Mouse (Mus musculus): ENCODE measurements at regions not wholly inside any gene's neighbourhood (a gene's known extent, or its start where the extent isn't known, plus 50 kb on each side); places are given as distances from the start of the nearest gene placed in this dataset.

GRCm38 (mm10) chr3:104586342-104587175 lies 51.9 kb upstream of the Slc16a1 start:
- WGBS = 62% methylated on average over 6 of the region's 6 CpGs
- 0 out of 2 replicates have a peak, but pooled peaks cover 4% of the 10 kb centered on the region for H3K4me1 ChIP-seq (ENCODE audit: control insufficient read depth, insufficient read depth, low read length)
- H3K27me3 ChIP-seq (replicated peaks; ENCODE audit: control insufficient read depth, insufficient read depth, low read length) = no peaks in the 10 kb centered on the region
- no peak overlapping the region for H3K4me3 ChIP-seq (ENCODE audit: low read length)
- peak overlapping the region; percentile 33; the same call in 1 of the 2 replicates for H3K27ac ChIP-seq (ENCODE audit: low read length)
- no peaks in the 10 kb centered on the region for H3K9me3 ChIP-seq (ENCODE audit: control insufficient read depth, low read length)
- no peak overlapping the region for H3K4me2 ChIP-seq (ENCODE audit: low read depth, low read length)
- H3K36me3 ChIP-seq (ENCODE audit: control insufficient read depth, insufficient read depth, low read length) = no peaks in the 10 kb centered on the region
- ATAC-seq = peak; percentile 86
- no peak overlapping the region for H3K9ac ChIP-seq (ENCODE audit: low read depth, low read length)

GRCm38 (mm10) chr3:104585303-104585702 lies 53.2 kb upstream of the Slc16a1 start:
- ATAC-seq = peak; percentile 55; the same call in 1 of the 2 replicates
- Histone ChIP-seq H3K36me3 (ENCODE audit: control insufficient read depth, insufficient read depth, low read length) (no peaks in the 10 kb centered on the region), H3K27me3 (replicated peaks; ENCODE audit: control insufficient read depth, insufficient read depth, low read length) (no peaks in the 10 kb centered on the region), H3K4me1 (ENCODE audit: control insufficient read depth, insufficient read depth, low read length) (0 out of 2 replicates have a peak, but pooled peaks cover 4% of the 10 kb centered on the region), H3K9ac (ENCODE audit: low read depth, low read length) (no peak overlapping the region), H3K4me3 (ENCODE audit: low read length) (no peak overlapping the region), H3K27ac (ENCODE audit: low read length) (no peak overlapping the region), H3K9me3 (ENCODE audit: control insufficient read depth, low read length) (no peaks in the 10 kb centered on the region), H3K4me2 (ENCODE audit: low read depth, low read length) (no peak overlapping the region)
- WGBS = 30% methylated on average over 6 of the region's 6 CpGs

- Histone ChIP-seq H3K4me2 (ENCODE audit: low read depth, low read length) (no peak overlapping the region), H3K4me3 (ENCODE audit: low read length) (no peak overlapping the region), H3K27me3 (replicated peaks; ENCODE audit: control insufficient read depth, insufficient read depth, low read length) (no peaks in the 10 kb centered on the region), H3K9me3 (ENCODE audit: control insufficient read depth, low read length) (no peaks in the 10 kb centered on the region), H3K4me1 (ENCODE audit: control insufficient read depth, insufficient read depth, low read length) (0 out of 2 replicates have a peak, but pooled peaks cover 4% of the 10 kb centered on the region), H3K9ac (ENCODE audit: low read depth, low read length) (no peak overlapping the region), H3K27ac (ENCODE audit: low read length) (no peak overlapping the region), H3K36me3 (ENCODE audit: control insufficient read depth, insufficient read depth, low read length) (no peaks in the 10 kb centered on the region)
- ATAC-seq = no peak
- WGBS = 49% methylated on average over 7 of the region's 7 CpGs
These were observed 55.2 kb upstream of the Slc16a1 start for GRCm38 (mm10) chr3:104583236-104583635.

- WGBS = 93% methylated on average over 10 of the region's 10 CpGs
- no peak overlapping the region for H3K27ac ChIP-seq (ENCODE audit: low read length)
- no peak overlapping the region for H3K4me3 ChIP-seq (ENCODE audit: low read length)
- H3K36me3 ChIP-seq (ENCODE audit: control insufficient read depth, insufficient read depth, low read length) = no peaks in the 10 kb centered on the region
- no peak overlapping the region for H3K9ac ChIP-seq (ENCODE audit: low read depth, low read length)
- 0 out of 2 replicates have a peak, but pooled peaks cover 4% of the 10 kb centered on the region for H3K4me1 ChIP-seq (ENCODE audit: control insufficient read depth, insufficient read depth, low read length)
- ATAC-seq = no peak
- H3K27me3 ChIP-seq (replicated peaks; ENCODE audit: control insufficient read depth, insufficient read depth, low read length) = no peaks in the 10 kb centered on the region
- H3K9me3 ChIP-seq (ENCODE audit: control insufficient read depth, low read length) = no peaks in the 10 kb centered on the region
- no peak overlapping the region for H3K4me2 ChIP-seq (ENCODE audit: low read depth, low read length)
These were observed 55.9 kb upstream of the Slc16a1 start for GRCm38 (mm10) chr3:104582521-104582920.

- no peak overlapping the region for H3K4me2 ChIP-seq (ENCODE audit: low read depth, low read length)
- no peaks in the 10 kb centered on the region for H3K36me3 ChIP-seq (ENCODE audit: control insufficient read depth, insufficient read depth, low read length)
- WGBS = 65% methylated on average over 4 of the region's 4 CpGs
- H3K27ac ChIP-seq (ENCODE audit: low read length) = no peak overlapping the region
- ATAC-seq = no peak
- no peak overlapping the region for H3K9ac ChIP-seq (ENCODE audit: low read depth, low read length)
- no peaks in the 10 kb centered on the region for H3K9me3 ChIP-seq (ENCODE audit: control insufficient read depth, low read length)
- no peaks in the 10 kb centered on the region for H3K4me1 ChIP-seq (ENCODE audit: control insufficient read depth, insufficient read depth, low read length)
- H3K27me3 ChIP-seq (replicated peaks; ENCODE audit: control insufficient read depth, insufficient read depth, low read length) = no peaks in the 10 kb centered on the region
- H3K4me3 ChIP-seq (ENCODE audit: low read length) = no peak overlapping the region
These were observed 59.3 kb upstream of the Slc16a1 start for GRCm38 (mm10) chr3:104579186-104579585.

GRCm38 (mm10) chr3:104578374-104578773 lies 60.1 kb upstream of the Slc16a1 start:
- Histone ChIP-seq H3K27ac (ENCODE audit: low read length) (no peak overlapping the region), H3K36me3 (ENCODE audit: control insufficient read depth, insufficient read depth, low read length) (no peaks in the 10 kb centered on the region), H3K4me1 (ENCODE audit: control insufficient read depth, insufficient read depth, low read length) (no peaks in the 10 kb centered on the region), H3K27me3 (replicated peaks; ENCODE audit: control insufficient read depth, insufficient read depth, low read length) (no peaks in the 10 kb centered on the region), H3K9me3 (ENCODE audit: control insufficient read depth, low read length) (no peaks in the 10 kb centered on the region), H3K4me2 (ENCODE audit: low read depth, low read length) (no peak overlapping the region), H3K4me3 (ENCODE audit: low read length) (no peak overlapping the region), H3K9ac (ENCODE audit: low read depth, low read length) (no peak overlapping the region)
- no peak for ATAC-seq
- WGBS = 32% methylated on average over 3 of the region's 3 CpGs

- no peaks in the 10 kb centered on the region for H3K4me1 ChIP-seq (ENCODE audit: control insufficient read depth, insufficient read depth, low read length)
- no peaks in the 10 kb centered on the region for H3K27me3 ChIP-seq (replicated peaks; ENCODE audit: control insufficient read depth, insufficient read depth, low read length)
- 61% methylated on average over 5 of the region's 5 CpGs for WGBS
- no peak overlapping the region for H3K4me2 ChIP-seq (ENCODE audit: low read depth, low read length)
- no peak for ATAC-seq
- no peak overlapping the region for H3K9ac ChIP-seq (ENCODE audit: low read depth, low read length)
- H3K4me3 ChIP-seq (ENCODE audit: low read length) = no peak overlapping the region
- no peaks in the 10 kb centered on the region for H3K9me3 ChIP-seq (ENCODE audit: control insufficient read depth, low read length)
- H3K36me3 ChIP-seq (ENCODE audit: control insufficient read depth, insufficient read depth, low read length) = no peaks in the 10 kb centered on the region
- no peak overlapping the region for H3K27ac ChIP-seq (ENCODE audit: low read length)
These were observed 61.1 kb upstream of the Slc16a1 start for GRCm38 (mm10) chr3:104577228-104577927.

- Histone ChIP-seq H3K4me2 (ENCODE audit: low read depth, low read length) (no peak overlapping the region), H3K9me3 (ENCODE audit: control insufficient read depth, low read length) (no peaks in the 10 kb centered on the region), H3K36me3 (ENCODE audit: control insufficient read depth, insufficient read depth, low read length) (no peaks in the 10 kb centered on the region), H3K4me3 (ENCODE audit: low read length) (no peak overlapping the region), H3K9ac (ENCODE audit: low read depth, low read length) (no peak overlapping the region), H3K27me3 (replicated peaks; ENCODE audit: control insufficient read depth, insufficient read depth, low read length) (no peaks in the 10 kb centered on the region), H3K27ac (ENCODE audit: low read length) (no peak overlapping the region), H3K4me1 (ENCODE audit: control insufficient read depth, insufficient read depth, low read length) (no peaks in the 10 kb centered on the region)
- ATAC-seq = peak; percentile 54; the same call in 1 of the 2 replicates
- WGBS = 80% methylated on average over 5 of the region's 5 CpGs
These were observed 61.7 kb upstream of the Lrig2 start for GRCm38 (mm10) chr3:104573277-104573940.

- no peaks in the 10 kb centered on the region for H3K27me3 ChIP-seq (replicated peaks; ENCODE audit: control insufficient read depth, insufficient read depth, low read length)
- H3K4me3 ChIP-seq (ENCODE audit: low read length) = no peak overlapping the region
- no peaks in the 10 kb centered on the region for H3K4me1 ChIP-seq (ENCODE audit: control insufficient read depth, insufficient read depth, low read length)
- no peaks in the 10 kb centered on the region for H3K9me3 ChIP-seq (ENCODE audit: control insufficient read depth, low read length)
- no peak overlapping the region for H3K4me2 ChIP-seq (ENCODE audit: low read depth, low read length)
- no peak overlapping the region for H3K27ac ChIP-seq (ENCODE audit: low read length)
- H3K36me3 ChIP-seq (ENCODE audit: control insufficient read depth, insufficient read depth, low read length) = no peaks in the 10 kb centered on the region
- no peak overlapping the region for H3K9ac ChIP-seq (ENCODE audit: low read depth, low read length)
- WGBS = 49% methylated on average over 10 of the region's 10 CpGs
- ATAC-seq = peak; percentile 67; the same call in 1 of the 2 replicates
These were observed 60.4 kb upstream of the Lrig2 start for GRCm38 (mm10) chr3:104571935-104572631.

All from intestine, embryonic 16.5 days (tissue).